Mouse (Mus musculus) gastrocnemius, postnatal 25 days (tissue): ENCODE measurements around the gene Srsf1. TPM values are rescaled to one million over a fixed set of nuclear protein-coding genes. Genes with fewer than 3 reads are reported as not detected.
"Not testable (repeated sequence)": the region's sequence is repeated elsewhere in the genome, so short reads cannot be mapped to it uniquely, and the experiment has no call there.

Experiments
- DNase-seq: peaks from one replicate; pipeline ENCODE4 v3.0.0; 2022
- total RNA-seq, 2 experiments: library from RNA; stranded (reverse); gene quantifications; 1 replicate in 1 of 2; 2 replicates in 1 of 2; pipeline ENCODE4 v1.2.3; 2021

Srsf1 gene
- total RNA-seq, 2 experiments from 2014 or later, result 58.0 to 68.8 TPM

DNA sequence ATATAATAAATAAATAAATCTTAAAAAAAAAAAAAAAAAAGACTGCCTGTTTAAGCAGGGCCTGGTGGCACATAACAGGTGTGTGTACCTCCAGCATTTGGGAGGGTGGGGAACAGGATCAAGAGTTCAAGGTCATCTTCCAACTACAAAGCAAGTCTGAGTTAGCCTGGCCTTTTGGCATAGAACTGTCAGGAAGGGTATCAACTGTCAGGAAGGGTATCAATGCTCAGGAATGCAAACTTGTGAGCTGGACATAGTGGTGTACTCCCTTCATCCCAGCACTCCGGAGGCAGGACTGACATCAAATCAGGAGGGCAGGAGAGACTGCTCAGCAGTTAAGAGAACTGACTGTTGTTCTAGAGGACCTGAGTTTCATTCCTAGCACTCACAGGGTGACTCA is 8.1 kb upstream of the Srsf1 start:
- no peak for DNase-seq

DNA sequence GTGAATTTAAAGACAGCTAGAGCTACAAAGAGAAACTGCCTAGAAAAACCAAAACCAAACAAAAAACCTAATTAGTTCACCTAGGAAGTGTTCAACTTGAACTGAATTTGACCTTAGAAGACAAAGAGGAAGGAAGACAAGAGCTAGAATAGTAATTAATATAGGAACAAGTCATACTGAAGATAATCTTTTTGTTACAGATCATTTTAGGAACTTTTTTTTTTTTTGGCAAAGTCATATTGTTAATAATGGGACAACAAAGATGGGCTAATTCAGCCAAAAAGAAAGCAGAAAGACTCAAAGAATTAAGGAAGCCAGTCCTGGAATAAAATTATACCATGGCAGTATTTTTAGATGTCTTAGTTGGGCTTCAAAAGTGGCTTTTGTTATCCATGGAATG is 2.9 kb upstream of the Srsf1 start:
- DNase-seq, result no peak

DNA sequence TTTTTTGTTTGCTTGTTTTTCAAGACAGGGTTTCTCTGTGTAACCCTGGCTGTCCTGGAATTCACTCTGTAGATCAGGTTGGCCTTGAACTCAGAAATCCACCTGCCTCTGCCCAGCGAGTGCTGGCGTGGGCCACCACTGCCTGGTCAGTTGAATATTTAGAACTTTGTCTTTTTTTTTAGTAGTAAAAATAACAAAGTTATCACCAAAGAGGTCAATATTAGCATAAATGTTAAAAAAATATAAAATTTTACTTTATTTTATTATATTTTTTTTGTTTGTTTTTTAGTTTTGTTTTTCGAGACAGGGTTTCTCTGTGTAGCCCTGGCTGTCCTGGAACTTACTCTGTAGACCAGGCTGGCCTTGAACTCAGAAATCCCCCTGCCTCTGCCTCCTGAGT is 2.0 kb upstream of the Srsf1 start:
- not testable (repeated sequence) for DNase-seq

DNA sequence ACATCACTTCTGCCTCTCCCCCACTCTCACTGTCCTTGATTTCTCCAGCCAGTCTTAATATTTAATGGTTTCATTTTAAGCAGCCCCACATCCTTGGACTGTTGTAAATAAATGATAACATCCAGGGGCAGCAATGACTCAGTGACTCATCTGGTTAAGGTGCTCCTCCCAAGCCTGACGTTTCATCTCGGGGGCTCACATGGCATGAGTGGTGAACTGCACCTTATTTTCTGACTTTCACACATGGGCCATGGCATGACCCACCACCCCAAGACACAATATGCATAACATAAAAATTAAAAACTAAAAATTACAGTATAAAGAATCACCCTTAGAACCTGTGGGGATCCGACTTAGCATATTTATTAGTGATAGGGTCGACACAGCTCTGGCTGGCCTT is 1.3 kb upstream of the Srsf1 start:
- no peak for DNase-seq

DNA sequence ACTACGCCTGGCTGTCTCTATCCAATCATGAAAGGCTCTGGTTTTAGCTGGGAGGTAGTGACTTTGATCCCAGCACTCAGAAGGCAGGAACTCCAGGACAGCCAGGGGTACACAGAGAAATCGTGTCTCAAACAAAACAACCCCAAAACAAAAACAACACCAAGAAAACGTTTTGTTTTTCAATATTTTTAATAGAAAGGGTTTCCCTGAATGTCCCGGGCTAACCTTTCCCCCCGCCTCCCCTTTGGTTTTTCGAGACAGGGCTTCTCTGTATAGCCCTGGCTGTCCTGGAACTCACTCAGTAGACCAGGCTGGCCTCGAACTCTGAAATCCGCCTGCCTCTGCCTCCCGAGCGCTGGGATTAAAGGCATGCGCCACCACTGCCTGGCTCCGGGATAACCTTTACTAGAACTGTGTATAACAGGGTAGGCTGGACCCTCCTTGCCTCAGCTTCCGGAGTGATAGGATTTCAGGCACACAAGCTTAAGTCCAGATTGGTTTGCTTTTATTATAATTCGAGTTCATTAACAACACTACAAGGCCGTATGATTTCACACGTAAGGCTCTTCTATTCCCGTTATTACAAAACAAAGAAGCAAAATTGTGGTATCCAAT is 743 bp upstream of the Srsf1 start:
- DNase-seq, result no peak

DNA sequence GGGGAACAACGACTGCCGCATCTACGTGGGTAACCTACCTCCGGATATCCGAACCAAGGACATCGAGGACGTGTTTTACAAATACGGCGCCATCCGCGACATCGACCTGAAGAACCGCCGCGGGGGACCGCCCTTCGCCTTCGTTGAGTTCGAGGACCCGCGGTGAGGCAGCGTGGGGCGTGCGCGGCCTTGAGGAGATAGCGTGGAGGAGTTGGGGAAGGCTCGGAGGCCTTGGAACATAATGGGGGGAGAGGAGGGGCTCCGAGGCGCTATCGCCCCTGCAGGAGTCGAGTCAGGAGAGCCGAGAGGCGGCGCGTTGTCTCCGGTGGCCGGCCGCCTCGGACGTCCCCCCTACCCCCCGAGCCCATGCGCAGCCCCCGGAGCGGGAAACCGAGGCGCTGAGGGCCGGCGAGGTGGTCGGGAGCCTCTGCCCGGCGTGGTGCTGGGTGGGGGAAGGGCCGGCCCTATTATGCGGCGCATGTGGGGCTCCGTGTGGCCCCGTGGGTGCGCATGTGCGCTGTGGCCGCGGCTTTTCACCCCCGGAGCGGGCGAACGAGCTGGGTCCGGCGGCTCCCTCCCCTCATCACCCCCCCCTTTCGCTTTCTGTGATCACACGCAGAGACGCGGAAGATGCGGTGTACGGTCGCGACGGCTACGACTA is 828 bp downstream of the Srsf1 start:
- DNase-seq, result peak; percentile 73

DNA sequence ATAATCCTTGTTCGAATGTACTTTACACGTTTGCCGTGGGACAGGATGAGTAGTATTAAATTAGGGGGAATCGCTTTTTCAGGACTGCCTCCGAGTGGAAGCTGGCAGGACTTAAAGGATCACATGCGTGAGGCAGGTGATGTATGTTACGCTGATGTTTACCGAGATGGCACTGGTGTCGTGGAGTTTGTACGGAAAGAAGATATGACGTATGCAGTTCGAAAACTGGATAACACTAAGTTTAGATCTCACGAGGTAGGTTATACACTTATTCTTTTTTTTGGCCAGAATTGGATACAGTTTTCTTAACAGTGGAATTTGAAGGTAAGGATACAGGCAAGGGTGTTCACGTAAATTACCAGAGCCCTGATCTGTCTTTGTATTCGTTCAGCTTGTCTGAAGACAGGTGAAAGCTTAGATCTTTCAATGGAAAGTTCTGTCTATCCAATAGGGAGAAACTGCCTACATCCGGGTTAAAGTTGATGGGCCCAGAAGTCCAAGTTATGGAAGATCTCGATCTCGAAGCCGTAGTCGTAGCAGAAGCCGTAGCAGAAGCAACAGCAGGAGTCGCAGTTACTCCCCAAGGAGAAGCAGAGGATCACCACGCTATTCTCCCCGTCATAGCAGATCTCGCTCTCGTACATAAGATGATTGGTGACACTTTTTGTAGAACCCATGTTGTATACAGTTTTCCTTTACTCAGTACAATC is 1.9 kb downstream of the Srsf1 start:
- no peak for DNase-seq

DNA sequence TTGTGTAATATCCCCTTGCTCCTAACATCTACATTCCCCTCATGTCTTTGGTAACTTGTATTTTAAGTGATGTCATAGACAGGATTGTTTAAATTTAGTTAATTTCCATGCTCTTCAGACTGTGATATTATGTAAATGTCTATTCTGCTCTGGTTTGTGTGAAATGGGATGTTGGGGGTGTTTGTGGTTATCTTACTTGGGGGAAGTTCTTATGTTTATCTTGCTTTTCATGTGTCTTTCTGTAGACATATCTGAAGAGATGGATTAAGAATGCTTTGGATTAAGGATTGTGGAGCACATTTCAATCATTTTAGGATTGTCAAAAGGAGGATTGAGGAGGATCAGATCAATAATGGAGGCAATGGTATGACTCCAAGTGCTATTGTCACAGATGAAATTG is 2.6 kb downstream of the Srsf1 start:
- DNase-seq, result no peak

DNA sequence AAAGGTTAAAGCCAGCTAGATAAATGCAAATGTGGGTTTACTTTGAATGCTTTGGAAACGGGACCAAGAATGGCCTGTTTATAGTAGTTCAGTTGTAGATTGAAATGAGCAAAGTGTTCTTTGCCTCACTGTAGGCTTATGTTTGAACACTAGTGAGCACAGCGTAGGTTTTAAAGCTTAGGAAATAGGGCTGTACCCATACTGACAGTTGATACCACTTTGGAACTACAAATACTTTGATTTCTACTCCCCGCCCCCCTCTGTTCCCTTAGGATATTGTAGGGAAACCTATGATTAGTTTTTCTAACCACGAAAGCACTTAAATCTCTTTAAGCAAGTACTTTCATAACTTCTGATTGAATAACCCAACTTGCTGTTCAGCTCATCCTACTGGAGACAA is 5.5 kb downstream of the Srsf1 start:
- DNase-seq, result no peak

DNA sequence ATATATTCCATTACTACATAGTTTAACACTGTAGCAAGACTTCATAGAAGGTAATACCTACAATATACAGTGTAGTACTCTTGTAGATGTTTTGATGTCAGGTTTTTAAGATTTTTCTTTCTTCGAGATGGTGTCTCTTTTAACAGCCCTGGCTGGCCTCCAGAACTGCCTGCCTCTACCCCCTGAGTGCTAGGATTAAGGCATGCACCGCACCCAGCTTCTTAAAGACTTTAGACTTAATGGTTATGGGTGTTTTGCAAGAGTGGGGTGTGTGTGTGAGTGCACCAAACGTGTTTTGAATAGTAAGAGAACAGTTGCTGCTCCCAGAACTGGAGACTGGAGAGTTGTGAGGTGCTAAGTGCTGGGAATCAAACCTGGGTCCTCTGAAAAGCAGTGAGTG is 6.6 kb downstream of the Srsf1 start:
- DNase-seq, result no peak

DNA sequence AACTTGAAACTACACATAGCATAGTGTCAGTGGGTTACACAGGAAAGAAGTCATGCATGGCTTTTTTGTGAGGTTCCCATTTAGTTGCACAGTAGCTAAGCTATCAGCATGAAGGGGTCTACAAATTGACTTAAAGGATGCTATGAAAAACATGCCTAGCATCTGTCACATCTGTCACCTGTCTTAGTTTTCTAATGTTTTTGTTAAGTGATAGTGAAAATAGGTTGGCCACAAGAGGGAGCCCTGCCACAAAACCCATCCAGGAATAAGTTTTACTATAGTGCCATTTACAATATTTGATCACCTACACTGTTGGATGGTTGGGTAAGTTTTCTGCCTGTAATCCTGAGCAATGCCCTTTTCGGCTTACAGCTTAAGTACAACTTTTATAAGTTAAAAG is 7.4 kb downstream of the Srsf1 start:
- no peak for DNase-seq

DNA sequence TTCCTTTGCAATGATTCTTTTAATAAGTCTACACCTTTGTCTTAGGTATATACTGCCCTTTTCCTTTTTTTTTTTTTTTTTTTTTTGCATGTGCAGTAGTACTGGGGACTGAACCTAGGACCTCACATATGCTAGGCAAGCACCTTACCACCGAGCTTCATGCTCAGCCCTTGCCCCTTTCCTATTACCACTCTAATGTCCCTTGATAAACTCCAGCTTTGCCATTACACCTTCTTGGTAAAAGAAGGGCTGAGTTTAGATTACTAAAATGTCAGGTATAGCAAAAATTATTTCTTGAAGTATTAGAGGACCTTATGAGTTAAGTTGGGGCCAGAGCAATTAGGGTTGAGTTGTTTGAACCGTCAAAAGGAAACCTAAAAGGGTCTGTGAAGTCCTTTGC is 8.6 kb downstream of the Srsf1 start:
- DNase-seq, result no peak

DNA sequence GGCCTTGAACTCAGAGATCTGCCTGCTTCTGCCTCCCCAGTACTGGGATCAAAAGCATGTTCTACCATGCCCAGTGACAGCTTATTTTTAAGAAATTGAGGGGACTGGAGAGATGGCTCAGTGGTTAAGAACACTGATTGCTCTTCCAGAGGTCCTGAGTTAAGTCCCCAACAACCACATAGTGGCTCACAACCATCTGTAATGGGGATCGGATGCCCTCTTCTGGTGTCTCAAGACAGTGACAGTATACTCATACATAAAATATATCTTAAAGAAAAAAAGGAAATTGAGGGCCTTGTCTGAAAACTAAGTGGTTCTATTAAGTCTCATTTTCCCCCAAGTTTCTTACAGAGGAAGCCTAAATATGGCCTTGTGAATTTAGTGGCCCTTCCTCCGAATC is 10.6 kb downstream of the Srsf1 start:
- DNase-seq, result no peak

DNA sequence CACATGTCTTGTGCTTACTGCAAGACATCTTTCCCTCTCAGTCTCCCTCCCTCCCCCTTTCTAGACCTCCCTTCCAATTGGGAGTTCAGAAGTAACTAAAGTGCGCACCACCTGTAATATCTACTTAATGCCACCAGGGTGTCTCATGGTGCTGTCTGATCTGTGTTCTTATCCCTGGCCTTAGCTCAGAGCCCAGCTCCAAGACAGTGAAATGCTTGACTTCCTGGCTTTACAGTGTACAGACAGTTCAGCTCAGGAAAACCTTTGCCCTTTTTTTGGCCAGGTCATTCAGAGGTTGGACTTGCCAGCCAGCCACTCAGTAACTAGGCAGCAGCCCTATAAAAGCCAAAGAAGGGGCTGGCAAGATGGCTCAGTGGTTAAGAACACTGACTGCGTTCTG is 12.0 kb downstream of the Srsf1 start:
- peak; percentile 63 for DNase-seq

DNA sequence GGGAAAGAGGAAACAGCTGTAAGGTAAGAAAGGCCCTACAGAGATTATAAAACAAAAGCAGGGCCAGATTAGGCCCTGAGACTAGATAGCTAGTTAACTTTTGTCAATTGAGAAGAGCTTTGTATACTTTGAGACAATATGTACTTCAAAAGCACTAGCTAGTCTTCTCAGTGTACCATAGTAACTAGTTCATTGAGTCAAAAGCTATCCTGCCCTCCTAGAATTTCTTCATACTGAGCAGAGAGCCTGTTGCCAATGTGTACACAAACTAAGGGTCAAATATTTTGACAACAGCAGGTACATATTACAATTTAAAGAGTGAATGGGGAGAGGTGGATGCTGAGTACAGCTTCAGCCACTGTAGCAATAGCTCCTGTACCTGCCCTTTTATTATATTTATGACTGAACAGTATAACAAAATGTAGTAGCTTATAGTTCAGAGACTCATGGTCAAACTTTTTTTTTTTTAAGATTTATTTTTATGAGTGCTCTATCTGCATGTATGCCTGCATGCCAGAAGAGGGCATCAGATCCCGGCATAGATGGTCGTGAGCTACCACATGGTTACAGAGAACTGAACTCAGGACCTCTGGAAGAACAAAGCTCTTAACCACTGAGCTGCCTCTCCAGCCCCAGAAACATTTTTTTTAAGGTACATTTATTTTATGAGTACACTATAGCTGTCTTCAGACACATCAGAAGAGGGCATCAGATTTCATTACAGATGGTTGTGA is 14.9 kb downstream of the Srsf1 start:
- no peak for DNase-seq

DNA sequence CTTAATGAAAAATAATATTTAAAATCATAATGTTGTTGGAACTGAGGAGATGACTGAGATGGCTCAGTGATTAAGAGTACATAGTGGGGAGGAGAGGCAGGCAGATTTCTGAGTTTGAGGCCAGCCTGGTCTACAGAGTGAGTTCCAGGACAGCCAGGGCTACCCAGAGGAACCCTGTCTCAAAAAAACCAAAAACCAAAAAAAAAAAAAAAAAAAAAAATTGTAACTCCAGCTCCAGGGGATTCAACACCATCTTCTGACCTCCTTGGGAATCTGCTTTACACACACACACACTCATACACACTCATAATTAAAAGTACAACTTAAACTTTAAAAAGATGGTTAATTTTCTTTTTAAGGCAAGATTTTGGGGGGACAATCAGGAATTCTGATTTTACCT is 18.6 kb downstream of the Srsf1 start:
- no peak for DNase-seq

DNA sequence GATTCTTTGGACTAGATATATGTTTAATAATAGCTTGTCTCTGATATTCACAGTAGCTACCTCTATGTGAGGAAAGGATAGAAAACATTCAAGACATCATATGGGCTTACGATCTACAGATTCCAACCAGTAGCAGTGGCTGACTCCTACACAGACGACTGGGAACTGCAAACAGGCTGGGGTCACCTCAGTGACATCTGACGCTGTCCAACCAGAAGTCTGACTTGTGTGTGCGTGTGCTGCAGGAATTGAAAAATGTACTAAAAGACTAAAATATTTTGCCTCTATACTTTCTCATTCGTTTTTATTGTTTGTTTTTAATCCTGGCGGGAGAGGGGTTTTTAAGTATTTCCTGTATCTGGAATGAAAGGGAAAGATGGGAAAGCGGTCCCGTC is 20.0 kb downstream of the Srsf1 start:
- no peak for DNase-seq

DNA sequence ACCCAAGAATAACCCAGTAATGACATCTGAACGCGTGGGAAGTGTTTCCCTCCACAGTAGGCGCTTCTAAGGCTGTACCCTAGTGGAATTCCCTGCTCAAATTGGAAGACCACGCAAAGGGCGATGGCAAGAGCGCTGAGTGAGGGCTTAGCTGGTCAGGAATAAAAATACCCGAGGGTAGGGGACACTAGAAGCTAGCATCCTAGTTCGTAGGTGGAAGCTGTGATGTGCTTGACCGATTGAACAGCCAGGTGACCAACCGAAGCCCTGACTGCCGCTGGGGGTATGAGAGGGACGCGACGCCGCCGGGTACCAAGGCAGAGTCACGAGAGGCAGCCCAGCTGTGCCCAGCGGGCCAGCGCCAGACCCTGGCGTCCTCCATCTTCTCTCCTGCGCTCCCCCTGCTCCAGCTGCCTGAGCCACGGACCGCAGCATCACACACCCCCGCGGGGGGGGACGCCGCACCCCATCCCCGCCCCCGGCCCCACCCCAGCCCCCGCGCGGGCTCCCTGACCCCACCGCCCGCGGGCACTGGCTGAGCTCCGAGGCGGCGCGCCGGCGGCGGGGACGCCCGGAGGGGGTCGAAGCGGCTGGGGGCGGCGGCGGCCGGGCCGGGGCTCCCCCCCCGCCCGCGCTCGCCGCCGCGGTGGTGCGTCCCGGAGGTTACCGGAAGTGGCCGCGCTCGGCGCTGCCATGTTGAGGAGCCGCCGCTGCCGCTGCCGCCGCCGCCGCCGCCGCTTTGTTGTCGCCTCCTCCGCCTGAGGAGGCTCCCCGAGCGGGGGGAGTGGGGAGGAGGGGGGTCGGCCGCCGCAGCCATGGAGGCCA is 20.6 kb downstream of the Srsf1 start, which contains the start of gene Vezf1:
Gene Vezf1, plus strand, starts transcription at position 694 of the 825 bp plus-strand sequence.
- DNase-seq, result peak; percentile 80

DNA sequence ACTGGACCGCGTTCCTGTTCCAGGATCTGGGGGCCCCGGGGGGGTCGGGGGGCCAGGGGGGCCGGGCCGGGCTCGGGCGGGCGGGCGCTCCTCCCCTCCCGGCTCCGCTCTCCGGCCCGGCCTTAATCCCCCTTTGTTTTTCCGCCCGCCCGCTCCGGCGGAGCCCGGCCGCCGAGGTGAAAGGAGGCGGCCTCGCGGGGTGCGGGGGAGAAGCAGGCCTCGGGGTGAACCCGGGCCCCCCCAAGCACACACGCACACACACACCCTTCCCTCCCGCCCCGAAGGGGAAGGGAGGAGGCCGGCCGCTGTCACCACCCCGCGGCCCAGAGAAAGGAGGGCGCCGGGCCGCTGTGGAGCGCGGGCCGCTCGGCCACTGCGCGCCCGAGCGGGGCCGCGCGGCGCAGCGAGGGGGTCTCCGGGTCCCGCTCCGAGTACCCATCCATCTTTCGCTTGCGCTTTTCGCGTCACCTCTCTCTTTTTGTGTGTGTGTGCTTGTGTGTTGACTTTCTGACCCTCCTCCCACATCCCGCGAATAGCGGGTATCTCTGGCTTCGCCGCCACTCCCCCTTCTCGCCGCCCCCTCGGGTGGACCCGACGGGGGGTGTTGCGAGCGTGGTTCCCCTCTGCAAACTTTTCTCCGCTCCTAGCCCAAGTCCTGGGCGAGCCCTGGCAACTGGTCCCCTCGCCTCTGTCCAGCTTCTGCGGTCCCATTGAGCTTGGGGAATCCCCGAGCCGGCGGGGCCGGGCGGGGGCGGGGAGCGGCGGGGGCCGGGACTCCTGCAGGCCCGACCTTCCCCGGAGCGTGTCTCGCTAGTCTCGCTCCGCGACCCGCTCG is 21.5 kb downstream of the Srsf1 start:
- DNase-seq, result peak; percentile 80

DNA sequence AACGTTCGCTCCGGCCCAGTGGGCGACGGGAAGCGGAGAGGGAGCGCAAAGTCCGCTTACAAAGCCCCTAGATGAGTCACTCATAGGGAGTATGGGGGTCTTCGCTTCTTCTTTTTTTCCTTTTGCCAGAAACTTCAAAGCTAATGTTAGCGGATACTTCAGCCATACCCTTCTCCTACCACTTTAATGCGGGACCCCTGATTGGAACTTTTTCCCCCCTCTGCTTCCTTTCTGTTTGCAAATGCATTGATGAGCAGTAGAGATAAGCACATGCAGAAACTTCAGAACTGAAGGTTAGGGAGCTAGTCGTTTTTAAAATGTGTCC is 22.0 kb downstream of the Srsf1 start:
- no peak for DNase-seq

DNA sequence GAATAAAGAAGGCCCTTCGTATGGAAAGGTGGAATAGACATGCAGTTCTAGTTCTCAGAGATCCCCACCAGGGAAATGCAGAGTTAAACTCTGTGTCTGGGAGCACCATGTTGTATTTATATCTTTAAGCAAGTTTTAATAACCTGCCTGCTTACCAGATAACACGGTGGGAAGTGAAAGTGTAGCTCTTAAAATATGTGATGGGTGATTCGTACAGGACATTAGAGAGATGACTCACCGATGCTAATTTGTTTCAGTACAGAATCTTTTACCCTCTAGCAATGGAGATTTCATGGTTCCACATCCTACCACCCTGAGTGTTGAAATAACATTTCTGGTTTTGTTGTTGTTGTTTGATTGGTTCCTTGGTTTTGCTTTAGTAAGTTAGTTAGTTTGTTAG is 23.2 kb downstream of the Srsf1 start:
- DNase-seq, result no peak
